Mouse (Mus musculus): ENCODE measurements around the gene Spon1. TPM values are rescaled to one million over a fixed set of nuclear protein-coding genes. Genes with fewer than 3 reads are reported as not detected.

The Spon1 gene
- polyA plus RNA-seq, 2 experiments: 9.0 to 13.8 TPM

- TF ChIP-seq POLR2A (IDR thresholded peaks at IDR 0.05; ENCODE audit: borderline replicate concordance, extremely low read depth, insufficient read depth, insufficient read length): no peak
- Histone ChIP-seq H3K36me3 (ENCODE audit: control insufficient read depth, insufficient read depth, low read length) (no peaks in the 10 kb centered on the region), H3K4me1 (ENCODE audit: control insufficient read depth, insufficient read depth, low read length) (peaks cover 12% of the 10 kb centered on the region), H3K9me3 (ENCODE audit: control insufficient read depth, low read length) (no peaks in the 10 kb centered on the region), H3K9ac (ENCODE audit: low read depth, low read length, severe bottlenecking) (no peak overlapping the region), H3K4me2 (replicated peaks; ENCODE audit: low read depth, low read length, severe bottlenecking) (no peak overlapping the region), H3K27me3 (ENCODE audit: control insufficient read depth, insufficient read depth, low read length) (no peaks in the 10 kb centered on the region), H3K27ac (replicated peaks; ENCODE audit: low read depth, low read length) (no peak overlapping the region), H3K4me3 (replicated peaks; ENCODE audit: low read length) (no peak overlapping the region)
- ATAC-seq (ENCODE audit: low FRiP score, low read depth) (no peak), DNase-seq (ENCODE audit: low spot score) (no peak)
- 78% methylated on average over 2 of the region's 2 CpGs for WGBS
These were observed 308.8 kb downstream of the Spon1 start for GRCm38 (mm10) chr7:114074595-114074994.

GRCm38 (mm10) chr7:114079343-114079742, 313.5 kb downstream of the Spon1 start:
- Histone ChIP-seq H3K36me3 (ENCODE audit: control insufficient read depth, insufficient read depth, low read length) (no peaks in the 10 kb centered on the region), H3K9ac (ENCODE audit: low read depth, low read length, severe bottlenecking) (no peak overlapping the region), H3K9me3 (ENCODE audit: control insufficient read depth, low read length) (no peaks in the 10 kb centered on the region), H3K4me2 (replicated peaks; ENCODE audit: low read depth, low read length, severe bottlenecking) (no peak overlapping the region), H3K27ac (replicated peaks; ENCODE audit: low read depth, low read length) (no peak overlapping the region), H3K4me3 (replicated peaks; ENCODE audit: low read length) (no peak overlapping the region), H3K4me1 (ENCODE audit: control insufficient read depth, insufficient read depth, low read length) (0 out of 2 replicates have a peak, but pooled peaks cover 3% of the 10 kb centered on the region), H3K27me3 (ENCODE audit: control insufficient read depth, insufficient read depth, low read length) (no peaks in the 10 kb centered on the region)
- WGBS: 96% methylated on average over 4 of the region's 4 CpGs
- DNase-seq (ENCODE audit: low spot score) (no peak), ATAC-seq (ENCODE audit: low FRiP score, low read depth) (no peak)
- no peak for TF ChIP-seq POLR2A (IDR thresholded peaks at IDR 0.05; ENCODE audit: borderline replicate concordance, extremely low read depth, insufficient read depth, insufficient read length)

GRCm38 (mm10) chr7:114080250-114080649, 314.5 kb downstream of the Spon1 start:
- 96% methylated on average over 5 of the region's 5 CpGs for WGBS
- DNase-seq (ENCODE audit: low spot score): no peak
- Histone ChIP-seq H3K9ac (ENCODE audit: low read depth, low read length, severe bottlenecking) (no peak overlapping the region), H3K36me3 (ENCODE audit: control insufficient read depth, insufficient read depth, low read length) (no peaks in the 10 kb centered on the region), H3K4me1 (ENCODE audit: control insufficient read depth, insufficient read depth, low read length) (0 out of 2 replicates have a peak, but pooled peaks cover 3% of the 10 kb centered on the region), H3K4me3 (replicated peaks; ENCODE audit: low read length) (no peak overlapping the region), H3K9me3 (ENCODE audit: control insufficient read depth, low read length) (no peaks in the 10 kb centered on the region), H3K27me3 (ENCODE audit: control insufficient read depth, insufficient read depth, low read length) (no peaks in the 10 kb centered on the region), H3K4me2 (replicated peaks; ENCODE audit: low read depth, low read length, severe bottlenecking) (no peak overlapping the region), H3K27ac (replicated peaks; ENCODE audit: low read depth, low read length) (no peak overlapping the region)
- TF ChIP-seq POLR2A (IDR thresholded peaks at IDR 0.05; ENCODE audit: borderline replicate concordance, extremely low read depth, insufficient read depth, insufficient read length): no peak
- no peak for ATAC-seq (ENCODE audit: low FRiP score, low read depth)

GRCm38 (mm10) chr7:114081633-114082420, 316.0 kb downstream of the Spon1 start:
- 56% methylated on average over 21 of the region's 21 CpGs for WGBS
- Histone ChIP-seq H3K9ac (ENCODE audit: low read depth, low read length, severe bottlenecking) (no peak overlapping the region), H3K36me3 (ENCODE audit: control insufficient read depth, insufficient read depth, low read length) (no peaks in the 10 kb centered on the region), H3K27ac (replicated peaks; ENCODE audit: low read depth, low read length) (no peak overlapping the region), H3K4me1 (ENCODE audit: control insufficient read depth, insufficient read depth, low read length) (0 out of 2 replicates have a peak, but pooled peaks cover 3% of the 10 kb centered on the region), H3K4me2 (replicated peaks; ENCODE audit: low read depth, low read length, severe bottlenecking) (no peak overlapping the region), H3K27me3 (ENCODE audit: control insufficient read depth, insufficient read depth, low read length) (no peaks in the 10 kb centered on the region), H3K4me3 (replicated peaks; ENCODE audit: low read length) (no peak overlapping the region), H3K9me3 (ENCODE audit: control insufficient read depth, low read length) (no peaks in the 10 kb centered on the region)
- ATAC-seq (ENCODE audit: low FRiP score, low read depth) (no peak), DNase-seq (ENCODE audit: low spot score) (no peak)
- TF ChIP-seq POLR2A (IDR thresholded peaks at IDR 0.05; ENCODE audit: borderline replicate concordance, extremely low read depth, insufficient read depth, insufficient read length): no peak

GRCm38 (mm10) chr7:114083088-114083487, 317.3 kb downstream of the Spon1 start:
- Histone ChIP-seq H3K27me3 (ENCODE audit: control insufficient read depth, insufficient read depth, low read length) (no peaks in the 10 kb centered on the region), H3K4me1 (ENCODE audit: control insufficient read depth, insufficient read depth, low read length) (peaks cover 8% of the 10 kb centered on the region; the same call in 1 of the 2 replicates), H3K27ac (replicated peaks; ENCODE audit: low read depth, low read length) (no peak overlapping the region), H3K36me3 (ENCODE audit: control insufficient read depth, insufficient read depth, low read length) (no peaks in the 10 kb centered on the region), H3K9me3 (ENCODE audit: control insufficient read depth, low read length) (no peaks in the 10 kb centered on the region), H3K9ac (ENCODE audit: low read depth, low read length, severe bottlenecking) (no peak overlapping the region), H3K4me2 (replicated peaks; ENCODE audit: low read depth, low read length, severe bottlenecking) (no peak overlapping the region), H3K4me3 (replicated peaks; ENCODE audit: low read length) (no peak overlapping the region)
- no peak for TF ChIP-seq POLR2A (IDR thresholded peaks at IDR 0.05; ENCODE audit: borderline replicate concordance, extremely low read depth, insufficient read depth, insufficient read length)
- 86% methylated on average over 2 of the region's 2 CpGs for WGBS
- DNase-seq (ENCODE audit: low spot score) (no peak), ATAC-seq (ENCODE audit: low FRiP score, low read depth) (no peak)

Data from limb, embryonic 14.5 days (tissue).